31 mouse cellular contexts compared by ENCODE assay signal in the genomic region with DNA sequence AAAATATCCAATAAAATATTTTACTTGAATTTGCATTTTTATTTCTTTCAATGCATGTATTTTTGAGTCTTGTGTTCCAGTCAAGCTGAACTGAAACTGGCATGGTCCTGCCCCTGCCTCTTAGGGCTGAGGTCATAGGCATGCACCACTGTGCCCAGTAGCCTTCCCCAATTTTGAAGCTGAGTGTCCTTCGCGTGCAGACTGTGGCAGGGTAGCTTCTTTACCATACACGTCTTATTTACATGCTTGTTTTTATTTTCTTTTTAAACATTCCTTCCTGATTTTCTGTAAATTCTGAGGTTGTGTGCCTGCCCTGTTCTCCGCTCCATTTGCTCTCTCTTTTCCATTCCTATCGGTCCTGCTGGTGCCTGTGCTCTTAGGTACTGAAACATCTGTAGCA.
"Had no signal": no experiment of that assay in that cellular context is flagged by ENCODE, and none has a peak within 500 bp of the region (broad histone marks: within the 10 kb centered on the region; RNA-seq: fewer than 3 reads in every experiment).

No protein-coding gene starts in this region.

- H3K4me3 ChIP-seq: left cerebral cortex, adult 2 months; limb, embryonic 10.5 days; limb, embryonic 12.5 days; limb, embryonic 13.5 days; limb, embryonic 15.5 days; liver, embryonic 12.5 days; liver, embryonic 13.5 days; liver, embryonic 15.5 days; lung, embryonic 15.5 days; megakaryocyte, embryonic 14.5 days; midbrain, embryonic 10.5 days; midbrain, embryonic 12.5 days; midbrain, embryonic 13.5 days; midbrain, embryonic 15.5 days; myocyte; neural tube, embryonic 12.5 days had no signal

- H3K27me3 ChIP-seq: limb, embryonic 12.5 days; limb, embryonic 13.5 days; limb, embryonic 15.5 days; liver, embryonic 12.5 days; liver, embryonic 13.5 days; liver, embryonic 15.5 days; lung, embryonic 15.5 days; megakaryocyte, embryonic 14.5 days; midbrain, embryonic 12.5 days; midbrain, embryonic 13.5 days; midbrain, embryonic 15.5 days; neural tube, embryonic 12.5 days had no signal

- H3K9ac ChIP-seq: limb, embryonic 12.5 days; limb, embryonic 13.5 days; limb, embryonic 15.5 days; liver, embryonic 12.5 days; liver, embryonic 13.5 days; liver, embryonic 14.5 days; liver, embryonic 15.5 days; liver, postnatal 0 days; lung, embryonic 14.5 days; lung, embryonic 15.5 days; midbrain, embryonic 12.5 days; midbrain, embryonic 13.5 days; midbrain, embryonic 15.5 days; neural tube, embryonic 12.5 days had no signal

- H3K9me3 ChIP-seq: limb, embryonic 10.5 days; limb, embryonic 12.5 days; limb, embryonic 13.5 days; limb, embryonic 15.5 days; liver, embryonic 12.5 days; liver, embryonic 13.5 days; liver, embryonic 15.5 days; lung, embryonic 15.5 days; megakaryocyte, embryonic 14.5 days; midbrain, embryonic 10.5 days; midbrain, embryonic 12.5 days; midbrain, embryonic 13.5 days; midbrain, embryonic 15.5 days; neural tube, embryonic 12.5 days had no signal

- H3K4me2 ChIP-seq: limb, embryonic 12.5 days; limb, embryonic 13.5 days; limb, embryonic 15.5 days; liver, embryonic 11.5 days; liver, embryonic 12.5 days; liver, embryonic 13.5 days; liver, embryonic 15.5 days; lung, embryonic 14.5 days; lung, embryonic 15.5 days; midbrain, embryonic 12.5 days; midbrain, embryonic 13.5 days; midbrain, embryonic 15.5 days; neural tube, embryonic 12.5 days had no signal

- H3K27ac ChIP-seq: left cerebral cortex, adult 2 months; limb, embryonic 10.5 days; limb, embryonic 12.5 days; limb, embryonic 13.5 days; limb, embryonic 15.5 days; liver, embryonic 12.5 days; liver, embryonic 13.5 days; liver, embryonic 14.5 days; liver, embryonic 15.5 days; lung, embryonic 15.5 days; macrophage; midbrain, embryonic 10.5 days; midbrain, embryonic 12.5 days; midbrain, embryonic 13.5 days; midbrain, embryonic 15.5 days; neural tube, embryonic 12.5 days had no signal

- DNase-seq: left cerebral cortex, postnatal 4 days; liver; liver, embryonic 13.5 days; liver, postnatal 0 days; lung, adult 18-20 months; lung, adult 2 months; lung, embryonic 14.5 days; lung, postnatal 10 days; lung, postnatal 14 days; lung, postnatal 36 days; lung, postnatal 4 days; midbrain, embryonic 14.5 days had no signal

- ATAC-seq: liver, embryonic 12.5 days; liver, postnatal 0 days; lung, postnatal 0 days; midbrain, embryonic 13.5 days; midbrain, embryonic 15.5 days had no signal

- H3K36me3 ChIP-seq: limb, embryonic 10.5 days; limb, embryonic 12.5 days; limb, embryonic 13.5 days; limb, embryonic 15.5 days; liver, embryonic 12.5 days; liver, embryonic 13.5 days; liver, embryonic 15.5 days; lung, embryonic 15.5 days; midbrain, embryonic 10.5 days; midbrain, embryonic 12.5 days; midbrain, embryonic 13.5 days; midbrain, embryonic 15.5 days; neural tube, embryonic 12.5 days had no signal

- H3K4me1 ChIP-seq: limb, embryonic 10.5 days; limb, embryonic 12.5 days; limb, embryonic 13.5 days; limb, embryonic 15.5 days; liver, embryonic 12.5 days; liver, embryonic 13.5 days; liver, embryonic 15.5 days; lung, embryonic 15.5 days; midbrain, embryonic 10.5 days; midbrain, embryonic 12.5 days; midbrain, embryonic 13.5 days; midbrain, embryonic 15.5 days; neural tube, embryonic 12.5 days had no signal
